ENCODE assay signal across 9 mouse cellular contexts in the genomic region with DNA sequence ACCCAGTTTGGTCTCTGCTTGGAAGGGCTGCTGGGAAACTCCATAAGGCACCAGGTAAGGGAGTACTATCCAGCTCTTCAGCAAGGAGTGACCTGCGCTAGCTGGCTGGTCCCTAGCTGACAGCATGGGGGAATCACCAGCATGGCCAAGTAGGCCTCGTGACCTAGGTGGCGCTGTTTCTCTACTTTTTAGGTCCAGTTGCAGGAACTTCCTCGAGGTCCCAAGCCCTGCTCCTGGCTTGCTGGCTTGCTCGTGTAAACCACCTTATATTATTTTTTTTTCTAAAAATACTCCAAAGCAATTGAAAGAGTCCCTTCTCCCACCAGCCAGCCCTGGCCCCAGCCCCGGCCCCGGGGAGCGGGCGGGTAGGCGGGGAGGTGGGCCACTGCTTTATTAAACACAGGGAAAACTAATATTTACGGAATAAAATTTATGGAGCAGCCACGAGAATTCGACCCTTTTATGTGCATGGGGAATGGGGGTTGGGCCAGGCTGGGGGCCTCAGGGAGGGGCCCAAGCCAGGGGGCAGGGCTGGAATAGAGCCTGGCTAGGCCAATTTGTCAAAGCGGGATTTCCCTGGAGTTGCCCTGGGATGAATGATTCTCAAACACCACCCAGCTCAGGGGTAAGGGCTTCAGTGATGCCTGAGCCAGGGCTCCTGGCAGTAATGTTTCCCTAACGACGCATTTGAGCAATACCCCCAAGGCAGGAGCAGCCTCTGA. TPM values are rescaled to one million over a fixed set of nuclear protein-coding genes. Genes with fewer than 3 reads are reported as not detected.
A peak's percentile ranks its signal among the peaks of the same experiment; 100 is the strongest.
DNase-seq lines count a peak whose midpoint lies in the region; ATAC-seq and TF ChIP-seq lines count a peak whose summit lies in the region.
"Had no signal": no experiment of that assay in that cellular context is flagged by ENCODE, and none has a peak within 500 bp of the region (broad histone marks: within the 10 kb centered on the region; RNA-seq: fewer than 3 reads in every experiment).

No protein-coding gene starts in this region.

- H3K9me3 ChIP-seq in hindbrain, embryonic 11.5 days (ENCODE audit: control insufficient read depth, low read length): no peaks in the 10 kb centered on the region

- no peaks in the 10 kb centered on the region for H3K36me3 ChIP-seq in hindbrain, embryonic 11.5 days (ENCODE audit: control insufficient read depth, insufficient read depth, low read length)

- POLR2A ChIA-PET in Patski (lab: Charles Lee): no interaction called here

- no peak overlapping the region for H3K4me3 ChIP-seq in hindbrain, embryonic 11.5 days (ENCODE audit: low read depth, low read length)
- H3K4me3 ChIP-seq: myocyte had no signal

- peak; percentile 91 for TF ChIP-seq CTCF in Patski (IDR thresholded peaks at IDR 0.05)

- H3K4me2 ChIP-seq in hindbrain, embryonic 11.5 days (replicated peaks; ENCODE audit: low read depth, low read length): peak overlapping the region; percentile 40

- ATAC-seq in Patski: peak; percentile 49
- no peak for ATAC-seq in hindbrain, embryonic 11.5 days (ENCODE audit: low FRiP score)
- ATAC-seq in erythroblast, adult 5-6 weeks (replicated peaks; ENCODE audit: low FRiP score, poor library complexity, severe bottlenecking): no peak

- CTCF ChIA-PET in Patski (lab: Charles Lee): interaction anchor here (0.8 to 2.2 kb wide), 12 partner anchors 9 to 287 kb away, joined by 3 to 7 read pairs (median 4); no protein-coding TSS in a partner anchor

- H3K27me3 ChIP-seq in Patski: peaks cover 9% of the 10 kb centered on the region
- H3K27me3 ChIP-seq in hindbrain, embryonic 11.5 days (ENCODE audit: control insufficient read depth, insufficient read depth, low read length): no peaks in the 10 kb centered on the region

- 17% methylated on average over 16 of the region's 16 CpGs for WGBS in hindbrain, embryonic 11.5 days

- DNase-seq in Patski (ENCODE audit: low read depth, low spot score): peak; percentile 33
- DNase-seq in cerebellum, adult 9-10 months: peak; percentile 68
- DNase-seq in frontal cortex, adult 2 months (ENCODE audit: extremely low spot score in 1 of 2, low spot score in 1 of 2): peak; percentile 15 to 81
- peak; percentile 92 for DNase-seq in hindbrain, embryonic 11.5 days (ENCODE audit: low spot score)
- peak; percentile 66 for DNase-seq in layer of hippocampus, adult 9-11 months
- peak; percentile 87 for DNase-seq in lung, postnatal 10 days
- DNase-seq in right cerebral cortex, adult 18-20 months: peak; percentile 52

- peak overlapping the region; percentile 47; the same call in 1 of the 2 replicates for H3K9ac ChIP-seq in hindbrain, embryonic 11.5 days (ENCODE audit: low read depth, low read length)

- no peaks in the 10 kb centered on the region for H3K4me1 ChIP-seq in hindbrain, embryonic 11.5 days (replicated peaks; ENCODE audit: control insufficient read depth, insufficient read depth, low read length)

- in situ Hi-C loops in Patski (cut with MboI; ENCODE audit: low pct_unique_long_range_greater_than_20kb): no loop called here

- H3K27ac ChIP-seq in hindbrain, embryonic 11.5 days (ENCODE audit: low read depth, low read length): no peak overlapping the region

RNA-seq across cellular contexts. Expression of gene Ihh, which starts 13.2 kb away (rescaled TPM):
- polyA plus RNA-seq in Patski (2021): 0.13 TPM
- 0.24 and 0.32 TPM in 2 replicates for polyA plus RNA-seq in frontal cortex, adult 2 months (2012; rRNA removed)
- polyA plus RNA-seq in hindbrain, embryonic 11.5 days (2014; fragmentation: Nextera tagmentation; extraction: Ambion mirVana): 0.20 and 0.35 TPM in 2 replicates
- not detected in 2 replicates for total RNA-seq in erythroblast, adult 5-6 weeks (2015; ENCODE audit: low replicate concordance)
- 0.28 TPM in 1 of 2 replicates, not detected in the other for total RNA-seq in erythroblast, adult 5-6 weeks (2017; ENCODE audit: low replicate concordance)

RNA-seq across cellular contexts. Expression of gene Cfap65, which starts 29.3 kb away (rescaled TPM):
- polyA plus RNA-seq in Patski (2021): not detected
- polyA plus RNA-seq in frontal cortex, adult 2 months (2012; rRNA removed): 7.0 and 7.3 TPM in 2 replicates
- polyA plus RNA-seq in hindbrain, embryonic 11.5 days (2014; fragmentation: Nextera tagmentation; extraction: Ambion mirVana): 1.2 TPM in 2 replicates
- total RNA-seq in erythroblast, adult 5-6 weeks (2015; ENCODE audit: low replicate concordance): not detected in 2 replicates
- not detected in 2 replicates for total RNA-seq in erythroblast, adult 5-6 weeks (2017; ENCODE audit: low replicate concordance)
- polyA plus RNA-seq: myocyte had no signal

Comparison
In these comparisons a context has a peak if more than half of its experiments do, and no peak if none do; other contexts are left out.
1. DNase-seq: peak in every context shown above with its lines; median percentile 92 in hindbrain, embryonic 11.5 days; 87 in lung, postnatal 10 days; 68 in cerebellum, adult 9-10 months; 66 in layer of hippocampus, adult 9-11 months; 52 in right cerebral cortex, adult 18-20 months; 48 in frontal cortex, adult 2 months; 33 in Patski.